In the genomic region with DNA sequence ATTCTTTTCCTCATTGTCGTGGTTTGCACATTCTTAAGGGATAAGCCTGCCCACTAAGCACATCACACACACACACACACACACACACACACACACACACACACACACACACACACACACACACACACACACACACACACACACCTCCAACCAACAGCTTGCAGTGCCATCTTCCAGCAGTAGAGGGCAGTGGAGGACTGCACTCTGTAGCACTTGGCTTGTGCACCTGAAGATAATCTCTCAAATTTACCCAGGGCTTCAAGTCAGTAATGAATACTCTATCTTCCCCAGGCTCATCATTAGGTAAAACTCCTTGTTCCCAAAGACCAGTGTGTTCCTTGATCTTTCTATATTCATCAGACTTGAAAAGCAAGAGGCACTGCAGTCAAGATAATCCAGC, we compare ENCODE assay signal across 8 mouse cellular contexts. TPM values are rescaled to one million over a fixed set of nuclear protein-coding genes. Genes with fewer than 3 reads are reported as not detected.
DNase-seq lines count a peak whose midpoint lies in the region; ATAC-seq lines count a peak whose summit lies in the region.

No protein-coding gene starts in this region.

- H3K4me2 ChIP-seq in forebrain, embryonic 12.5 days = no peak overlapping the region
- H3K4me2 ChIP-seq in embryonic facial prominence, embryonic 11.5 days (ENCODE audit: low read depth, low read length) = no peak overlapping the region
- H3K4me2 ChIP-seq in neural tube, embryonic 12.5 days (replicated peaks) = no peak overlapping the region

- no peak overlapping the region for H3K27ac ChIP-seq in forebrain, embryonic 10.5 days
- H3K27ac ChIP-seq in forebrain, embryonic 12.5 days = no peak overlapping the region
- no peak overlapping the region for H3K27ac ChIP-seq in embryonic facial prominence, embryonic 11.5 days (replicated peaks; ENCODE audit: low read depth, low read length)
- H3K27ac ChIP-seq in neural tube, embryonic 12.5 days = no peak overlapping the region

- H3K9me3 ChIP-seq in forebrain, embryonic 10.5 days = no peaks in the 10 kb centered on the region; the same call in 1 of the 2 replicates
- H3K9me3 ChIP-seq in forebrain, embryonic 12.5 days = no peaks in the 10 kb centered on the region
- H3K9me3 ChIP-seq in embryonic facial prominence, embryonic 11.5 days (replicated peaks; ENCODE audit: control insufficient read depth, low read length) = no peaks in the 10 kb centered on the region
- no peaks in the 10 kb centered on the region for H3K9me3 ChIP-seq in neural tube, embryonic 12.5 days

- H3K4me3 ChIP-seq in forebrain, embryonic 10.5 days = no peak overlapping the region
- H3K4me3 ChIP-seq in forebrain, embryonic 12.5 days (replicated peaks) = no peak overlapping the region
- H3K4me3 ChIP-seq in embryonic facial prominence, embryonic 11.5 days (ENCODE audit: low read depth, low read length) = no peak overlapping the region
- H3K4me3 ChIP-seq in neural tube, embryonic 12.5 days = no peak overlapping the region

- H3K9ac ChIP-seq in forebrain, embryonic 12.5 days = no peak overlapping the region
- no peak overlapping the region for H3K9ac ChIP-seq in embryonic facial prominence, embryonic 11.5 days (replicated peaks; ENCODE audit: low read length)
- H3K9ac ChIP-seq in neural tube, embryonic 12.5 days = no peak overlapping the region

- no peaks in the 10 kb centered on the region for H3K4me1 ChIP-seq in forebrain, embryonic 10.5 days
- H3K4me1 ChIP-seq in forebrain, embryonic 12.5 days = peaks cover 4% of the 10 kb centered on the region; the same call in 1 of the 2 replicates
- no peaks in the 10 kb centered on the region for H3K4me1 ChIP-seq in embryonic facial prominence, embryonic 11.5 days (ENCODE audit: control insufficient read depth, insufficient read depth, low read length)
- no peaks in the 10 kb centered on the region for H3K4me1 ChIP-seq in neural tube, embryonic 12.5 days

- WGBS in forebrain, embryonic 10.5 days = 10% methylated on average over 1 of the region's 1 CpGs
- WGBS in forebrain, embryonic 12.5 days = 0% methylated on average over 1 of the region's 1 CpGs
- 6% methylated on average over 1 of the region's 1 CpGs for WGBS in embryonic facial prominence, embryonic 11.5 days
- 11% methylated on average over 1 of the region's 1 CpGs for WGBS in neural tube, embryonic 12.5 days

- ATAC-seq in forebrain, embryonic 12.5 days (ENCODE audit: low FRiP score) = no peak; the same call in 1 of the 2 replicates
- ATAC-seq in embryonic facial prominence, embryonic 11.5 days (replicated peaks; ENCODE audit: insufficient number of reproducible peaks, low FRiP score, low TSS enrichment, low read depth) = no peak
- 0 out of 2 replicates have a peak, but pooled peaks have one; percentile 29 for ATAC-seq in neural tube, embryonic 12.5 days (ENCODE audit: low FRiP score, low read depth)

- intact Hi-C loops in left cerebral cortex, postnatal 25 days (cut with DNase I) = loop anchor here (5.0 kb wide), 3 partner anchors 93 to 138 kb away; no protein-coding TSS in a partner anchor

- H3K27me3 ChIP-seq in forebrain, embryonic 10.5 days (ENCODE audit: poor library complexity, severe bottlenecking) = no peaks in the 10 kb centered on the region
- H3K27me3 ChIP-seq in forebrain, embryonic 12.5 days = no peaks in the 10 kb centered on the region
- H3K27me3 ChIP-seq in embryonic facial prominence, embryonic 11.5 days (ENCODE audit: control insufficient read depth, insufficient read depth, low read length) = no peaks in the 10 kb centered on the region
- H3K27me3 ChIP-seq in neural tube, embryonic 12.5 days (replicated peaks) = no peaks in the 10 kb centered on the region

- H3K36me3 ChIP-seq in forebrain, embryonic 10.5 days (replicated peaks) = no peaks in the 10 kb centered on the region
- no peaks in the 10 kb centered on the region for H3K36me3 ChIP-seq in forebrain, embryonic 12.5 days (replicated peaks)
- H3K36me3 ChIP-seq in embryonic facial prominence, embryonic 11.5 days (replicated peaks; ENCODE audit: control insufficient read depth, insufficient read depth, low read depth, low read length) = no peaks in the 10 kb centered on the region
- no peaks in the 10 kb centered on the region for H3K36me3 ChIP-seq in neural tube, embryonic 12.5 days

- peak; percentile 54 for DNase-seq in forebrain, embryonic 10.5 days (ENCODE audit: extremely low spot score, low spot score)
- peak; percentile 12 for DNase-seq in urinary bladder, postnatal 14 days (ENCODE audit: low spot score)
- no peak for DNase-seq in urinary bladder, postnatal 25 days (ENCODE audit: low spot score)
- peak; percentile 80 for DNase-seq in embryonic facial prominence, embryonic 11.5 days (ENCODE audit: low spot score)
- DNase-seq in left cerebral cortex, postnatal 25 days (ENCODE audit: low spot score in 2 of 2) = peak; percentile 67 to 70
- DNase-seq in thymus, postnatal 4 days = peak; percentile 69

RNA-seq across cellular contexts. Expression of gene Cartpt, which starts 41.8 kb away (rescaled TPM):
- polyA plus RNA-seq in forebrain, embryonic 10.5 days (2016; fragmentation: Nextera tagmentation; extraction: Ambion mirVana) = 0.53 and 0.95 TPM in 2 replicates
- polyA plus RNA-seq in forebrain, embryonic 12.5 days (2016; fragmentation: Nextera tagmentation; extraction: Ambion mirVana) = 7.5 and 9.8 TPM in 2 replicates
- 4.1 and 7.2 TPM in 2 replicates for polyA plus RNA-seq in embryonic facial prominence, embryonic 11.5 days (2014; fragmentation: Nextera tagmentation; extraction: Ambion mirVana)
- 10 to 100 TPM; 32.4 to 41.1 TPM for total RNA-seq in left cerebral cortex, postnatal 25 days (2021)
- 31.3 and 33.4 TPM in 2 replicates for polyA plus RNA-seq in neural tube, embryonic 12.5 days (2016; fragmentation: Nextera tagmentation; extraction: Ambion mirVana)
